Mouse (Mus musculus) lung, postnatal 0 days (tissue): ENCODE measurements at regions not wholly inside any gene's neighbourhood (a gene's known extent, or its start where the extent isn't known, plus 50 kb on each side); places are given as distances from the start of the nearest gene placed in this dataset.

Experiments used
- CTCF ChIP-seq: IDR thresholded peaks from 2 replicates; pipeline ENCODE4 v1.5.1; 2016; ENCODE audit warnings: antibody characterized with exemption, mild to moderate bottlenecking
- EP300 ChIP-seq: IDR thresholded peaks from 2 replicates; pipeline ENCODE4 v1.6.1; 2016; ENCODE audit warnings: antibody characterized with exemption, mild to moderate bottlenecking, control low read depth

GRCm38 (mm10) chr16:12807351-12807871, 302.1 kb upstream of the Ercc4 start:
- no peak for TF ChIP-seq EP300
- no peak for TF ChIP-seq CTCF
